In genomic region chr8:94729301-94729700, GRCm38 (mm10) we compare ENCODE assay signal across 26 mouse cellular contexts. TPM values are rescaled to one million over a fixed set of nuclear protein-coding genes. Genes with fewer than 3 reads are reported as not detected.
A peak's percentile ranks its signal among the peaks of the same experiment; 100 is the strongest.
DNase-seq lines count a peak whose midpoint lies in the region; ATAC-seq and TF ChIP-seq lines count a peak whose summit lies in the region.
"Had no signal": no experiment of that assay in that cellular context is flagged by ENCODE, and none has a peak within 500 bp of the region (broad histone marks: within the 10 kb centered on the region; RNA-seq: fewer than 3 reads in every experiment).

No protein-coding gene starts in this region.

- DNase-seq in heart, adult 11 months = peak; percentile 18
- no peak for DNase-seq in heart, embryonic 10.5 days (ENCODE audit: low spot score)
- no peak for DNase-seq in layer of hippocampus, postnatal 14 days (ENCODE audit: low spot score in 2 of 2)
- DNase-seq in lung, postnatal 0 days (ENCODE audit: low spot score) = no peak
- DNase-seq: adrenal gland, adult 8-10 months; cerebellum, adult 11 months; cerebellum, postnatal 36 days; gastrocnemius, postnatal 25 days; kidney, adult 2 months; layer of hippocampus, postnatal 36 days; left cerebral cortex, postnatal 4 days; retina, postnatal 1 day; thymus, postnatal 14 days had no signal

- H3K9ac ChIP-seq in intestine, embryonic 16.5 days (ENCODE audit: low read depth, low read length) = no peak overlapping the region
- no peak overlapping the region for H3K9ac ChIP-seq in liver, embryonic 16.5 days (ENCODE audit: low read depth, low read length)
- H3K9ac ChIP-seq in stomach, embryonic 16.5 days (ENCODE audit: low read length) = no peak overlapping the region
- H3K9ac ChIP-seq in lung, postnatal 0 days (replicated peaks; ENCODE audit: low read depth) = no peak overlapping the region
- H3K9ac ChIP-seq: embryonic facial prominence, embryonic 15.5 days; forebrain, embryonic 12.5 days; midbrain, embryonic 15.5 days had no signal

- no peak overlapping the region for H3K27ac ChIP-seq in heart, embryonic 10.5 days
- 0 out of 2 replicates have a peak overlapping the region, but pooled peaks have one; percentile 37 for H3K27ac ChIP-seq in intestine, embryonic 16.5 days (ENCODE audit: low read length)
- H3K27ac ChIP-seq in liver, embryonic 16.5 days (ENCODE audit: low read length) = peak overlapping the region; percentile 28
- H3K27ac ChIP-seq in stomach, embryonic 16.5 days (ENCODE audit: low read length) = peak overlapping the region; percentile 69
- H3K27ac ChIP-seq in lung, postnatal 0 days (ENCODE audit: low read length) = no peak overlapping the region
- H3K27ac ChIP-seq: embryonic facial prominence, embryonic 15.5 days; forebrain, embryonic 12.5 days; hindbrain, postnatal 0 days; midbrain, embryonic 15.5 days had no signal

- peaks cover 13% of the 10 kb centered on the region for H3K4me1 ChIP-seq in heart, embryonic 10.5 days
- peaks cover 10% of the 10 kb centered on the region; the same call in 1 of the 2 replicates for H3K4me1 ChIP-seq in intestine, embryonic 16.5 days (ENCODE audit: control insufficient read depth, insufficient read depth, low read length)
- H3K4me1 ChIP-seq in liver, embryonic 16.5 days (ENCODE audit: control insufficient read depth, low read depth, low read length) = peaks cover 28% of the 10 kb centered on the region
- no peaks in the 10 kb centered on the region; the same call in 1 of the 2 replicates for H3K4me1 ChIP-seq in stomach, embryonic 16.5 days (ENCODE audit: control insufficient read depth, insufficient read depth, low read length)
- H3K4me1 ChIP-seq in lung, postnatal 0 days (ENCODE audit: insufficient read depth, low read depth, low read length) = no peaks in the 10 kb centered on the region
- H3K4me1 ChIP-seq: embryonic facial prominence, embryonic 15.5 days; forebrain, embryonic 12.5 days; midbrain, embryonic 15.5 days had no signal

- no peak overlapping the region for H3K4me3 ChIP-seq in heart, embryonic 10.5 days
- no peak overlapping the region for H3K4me3 ChIP-seq in intestine, embryonic 16.5 days (ENCODE audit: low read length)
- no peak overlapping the region for H3K4me3 ChIP-seq in liver, embryonic 16.5 days (ENCODE audit: low read depth, low read length)
- no peak overlapping the region for H3K4me3 ChIP-seq in stomach, embryonic 16.5 days (replicated peaks; ENCODE audit: low read length)
- no peak overlapping the region for H3K4me3 ChIP-seq in lung, postnatal 0 days (ENCODE audit: low read depth, low read length)
- H3K4me3 ChIP-seq: embryonic facial prominence, embryonic 15.5 days; forebrain, embryonic 12.5 days; midbrain, embryonic 15.5 days had no signal

- H3K9me3 ChIP-seq in heart, embryonic 10.5 days = no peaks in the 10 kb centered on the region
- H3K9me3 ChIP-seq in intestine, embryonic 16.5 days (ENCODE audit: control insufficient read depth, low read length) = no peaks in the 10 kb centered on the region
- H3K9me3 ChIP-seq in liver, embryonic 16.5 days (replicated peaks; ENCODE audit: control insufficient read depth, low read length) = no peaks in the 10 kb centered on the region
- no peaks in the 10 kb centered on the region for H3K9me3 ChIP-seq in stomach, embryonic 16.5 days (replicated peaks; ENCODE audit: control insufficient read depth, low read length)
- H3K9me3 ChIP-seq in lung, postnatal 0 days (ENCODE audit: low read length) = no peaks in the 10 kb centered on the region
- H3K9me3 ChIP-seq: embryonic facial prominence, embryonic 15.5 days; forebrain, embryonic 12.5 days; midbrain, embryonic 15.5 days had no signal

- TF ChIP-seq EP300 in lung, postnatal 0 days (IDR thresholded peaks at IDR 0.05) = no peak

- no peak for ATAC-seq in intestine, embryonic 16.5 days
- peak; percentile 32 for ATAC-seq in liver, embryonic 16.5 days (ENCODE audit: low read depth)
- peak; percentile 37; the same call in 1 of the 2 replicates for ATAC-seq in stomach, embryonic 16.5 days (ENCODE audit: insufficient read depth, low FRiP score)
- ATAC-seq in lung, postnatal 0 days = no peak
- ATAC-seq: CD4-positive, CD25-positive, alpha-beta regulatory T cell, adult 4 months; hindbrain, postnatal 0 days; midbrain, embryonic 15.5 days; Patski had no signal

- H3K4me2 ChIP-seq in intestine, embryonic 16.5 days (ENCODE audit: low read depth, low read length) = no peak overlapping the region
- no peak overlapping the region for H3K4me2 ChIP-seq in liver, embryonic 16.5 days (ENCODE audit: low read depth, low read length)
- H3K4me2 ChIP-seq in stomach, embryonic 16.5 days (ENCODE audit: low read depth, low read length) = no peak overlapping the region
- no peak overlapping the region for H3K4me2 ChIP-seq in lung, postnatal 0 days (replicated peaks; ENCODE audit: low read depth, low read length)
- H3K4me2 ChIP-seq: embryonic facial prominence, embryonic 15.5 days; forebrain, embryonic 12.5 days; midbrain, embryonic 15.5 days had no signal

- H3K36me3 ChIP-seq in heart, embryonic 10.5 days = no peaks in the 10 kb centered on the region
- H3K36me3 ChIP-seq in intestine, embryonic 16.5 days (ENCODE audit: control insufficient read depth, insufficient read depth, low read length) = no peaks in the 10 kb centered on the region
- no peaks in the 10 kb centered on the region for H3K36me3 ChIP-seq in liver, embryonic 16.5 days (ENCODE audit: control insufficient read depth, insufficient read depth)
- no peaks in the 10 kb centered on the region for H3K36me3 ChIP-seq in stomach, embryonic 16.5 days (ENCODE audit: control insufficient read depth, insufficient read depth, low read length)
- H3K36me3 ChIP-seq in lung, postnatal 0 days (ENCODE audit: insufficient read depth, low read length) = no peaks in the 10 kb centered on the region
- H3K36me3 ChIP-seq: embryonic facial prominence, embryonic 15.5 days; forebrain, embryonic 12.5 days; midbrain, embryonic 15.5 days had no signal

- no peak for TF ChIP-seq CTCF in lung, postnatal 0 days (IDR thresholded peaks at IDR 0.05)

- WGBS in heart, embryonic 10.5 days = 54% methylated on average over 4 of the region's 4 CpGs
- WGBS in intestine, embryonic 16.5 days = 42% methylated on average over 4 of the region's 4 CpGs
- 33% methylated on average over 4 of the region's 4 CpGs for WGBS in liver, embryonic 16.5 days (ENCODE audit: insufficient replicate concordance)
- 40% methylated on average over 4 of the region's 4 CpGs for WGBS in stomach, embryonic 16.5 days
- 73% methylated on average over 4 of the region's 4 CpGs for WGBS in lung, postnatal 0 days

- no peaks in the 10 kb centered on the region for H3K27me3 ChIP-seq in heart, embryonic 10.5 days (ENCODE audit: insufficient read depth, poor library complexity, severe bottlenecking)
- no peaks in the 10 kb centered on the region for H3K27me3 ChIP-seq in intestine, embryonic 16.5 days (replicated peaks; ENCODE audit: control insufficient read depth, insufficient read depth, low read length)
- H3K27me3 ChIP-seq in liver, embryonic 16.5 days (ENCODE audit: control insufficient read depth, insufficient read depth, low read depth, low read length) = no peaks in the 10 kb centered on the region
- no peaks in the 10 kb centered on the region for H3K27me3 ChIP-seq in stomach, embryonic 16.5 days (ENCODE audit: control insufficient read depth, insufficient read depth, low read length)
- no peaks in the 10 kb centered on the region for H3K27me3 ChIP-seq in lung, postnatal 0 days (replicated peaks; ENCODE audit: insufficient read depth, low read length)
- H3K27me3 ChIP-seq: embryonic facial prominence, embryonic 15.5 days; forebrain, embryonic 12.5 days; midbrain, embryonic 15.5 days; Patski had no signal

RNA-seq across cellular contexts. Expression of gene Ccl22, which starts 16.1 kb away (rescaled TPM):
- polyA plus RNA-seq in heart, embryonic 10.5 days (2016; fragmentation: Nextera tagmentation; extraction: Ambion mirVana) = not detected in 2 replicates
- 0.10 TPM in 1 of 2 replicates, not detected in the other for polyA plus RNA-seq in intestine, embryonic 16.5 days (2015; fragmentation: Nextera tagmentation; extraction: Ambion mirVana)
- polyA plus RNA-seq in liver, embryonic 16.5 days (2015; fragmentation: Nextera tagmentation; extraction: Ambion mirVana) = 0.27 and 0.37 TPM in 2 replicates
- not detected in 2 replicates for polyA plus RNA-seq in stomach, embryonic 16.5 days (2015; fragmentation: Nextera tagmentation; extraction: Ambion mirVana)
- total RNA-seq in layer of hippocampus, postnatal 14 days (2021) = under 1 TPM; 0.17 to 0.18 TPM
- 0.45 TPM in 2 replicates for polyA plus RNA-seq in lung, postnatal 0 days (2015; fragmentation: Nextera tagmentation; extraction: Ambion mirVana)
- total RNA-seq: gastrocnemius, postnatal 25 days; heart, adult 8-10 months; hematopoietic stem cell, adult 5-6 weeks; layer of hippocampus, postnatal 36 days; left cerebral cortex, postnatal 4 days; megakaryocyte-erythroid progenitor cell, adult 5-6 weeks; neutrophil, adult 5-6 weeks had no signal
- polyA plus RNA-seq: CD4-positive, CD25-positive, alpha-beta regulatory T cell, adult 4 months; embryonic facial prominence, embryonic 15.5 days; forebrain, embryonic 12.5 days; Patski had no signal

RNA-seq across cellular contexts. Expression of gene Pllp, which starts 33.2 kb away (rescaled TPM):
- 0.20 and 1.1 TPM in 2 replicates for polyA plus RNA-seq in heart, embryonic 10.5 days (2016; fragmentation: Nextera tagmentation; extraction: Ambion mirVana)
- polyA plus RNA-seq in intestine, embryonic 16.5 days (2015; fragmentation: Nextera tagmentation; extraction: Ambion mirVana) = 55.6 and 64.0 TPM in 2 replicates
- 0.42 and 0.96 TPM in 2 replicates for polyA plus RNA-seq in liver, embryonic 16.5 days (2015; fragmentation: Nextera tagmentation; extraction: Ambion mirVana)
- polyA plus RNA-seq in stomach, embryonic 16.5 days (2015; fragmentation: Nextera tagmentation; extraction: Ambion mirVana) = 125 and 188 TPM in 2 replicates
- total RNA-seq in layer of hippocampus, postnatal 14 days (2021) = 10 to 100 TPM; 60.7 to 66.1 TPM
- polyA plus RNA-seq in lung, postnatal 0 days (2015; fragmentation: Nextera tagmentation; extraction: Ambion mirVana) = 22.8 and 29.1 TPM in 2 replicates
- total RNA-seq: hematopoietic stem cell, adult 5-6 weeks; megakaryocyte-erythroid progenitor cell, adult 5-6 weeks had no signal

RNA-seq across cellular contexts. Expression of gene Cx3cl1, which starts 42.5 kb away (rescaled TPM):
- polyA plus RNA-seq in heart, embryonic 10.5 days (2016; fragmentation: Nextera tagmentation; extraction: Ambion mirVana) = 6.2 and 11.0 TPM in 2 replicates
- polyA plus RNA-seq in intestine, embryonic 16.5 days (2015; fragmentation: Nextera tagmentation; extraction: Ambion mirVana) = 34.7 and 47.2 TPM in 2 replicates
- 0.47 and 0.71 TPM in 2 replicates for polyA plus RNA-seq in liver, embryonic 16.5 days (2015; fragmentation: Nextera tagmentation; extraction: Ambion mirVana)
- 11.6 and 16.4 TPM in 2 replicates for polyA plus RNA-seq in stomach, embryonic 16.5 days (2015; fragmentation: Nextera tagmentation; extraction: Ambion mirVana)
- 100 to 1,000 TPM; 458 to 482 TPM for total RNA-seq in layer of hippocampus, postnatal 14 days (2021)
- 8.3 and 10.7 TPM in 2 replicates for polyA plus RNA-seq in lung, postnatal 0 days (2015; fragmentation: Nextera tagmentation; extraction: Ambion mirVana)
- total RNA-seq: megakaryocyte-erythroid progenitor cell, adult 5-6 weeks; neutrophil, adult 5-6 weeks had no signal
- polyA plus RNA-seq: CD4-positive, CD25-positive, alpha-beta regulatory T cell, adult 4 months had no signal

Comparison
In these comparisons a context has a peak if more than half of its experiments do, and no peak if none do; other contexts are left out.
1. H3K27ac ChIP-seq: peak in intestine, embryonic 16.5 days (single experiment), liver, embryonic 16.5 days (single experiment) and stomach, embryonic 16.5 days (single experiment); none in heart, embryonic 10.5 days (single experiment) and lung, postnatal 0 days (single experiment).
2. ATAC-seq: peak in liver, embryonic 16.5 days (single experiment) and stomach, embryonic 16.5 days (single experiment); none in intestine, embryonic 16.5 days (single experiment) and lung, postnatal 0 days (single experiment).
3. RNA of gene Pllp, which starts 33.2 kb away (polyA plus RNA-seq): 125 to 188 TPM in stomach, embryonic 16.5 days, 55.6 to 64.0 TPM in intestine, embryonic 16.5 days and 22.8 to 29.1 TPM in lung, postnatal 0 days; 0.20 to 1.1 TPM in heart, embryonic 10.5 days and 0.42 to 0.96 TPM in liver, embryonic 16.5 days; every median in the first group is over 10 times any median in the second.